Mouse (Mus musculus): Measurements from ENCODE around the gene Phlpp1. TPM values are rescaled to one million over a fixed set of nuclear protein-coding genes. Genes with fewer than 3 reads are reported as not detected.

Gene Phlpp1
- total RNA-seq (2014; rRNA removed) = 8.3 and 13.1 TPM in 2 replicates
- 7.8 and 8.7 TPM in 2 replicates for polyA plus RNA-seq (2012; rRNA removed)

GRCm38 (mm10) chr1:106171241-106172220 is at the start of gene Phlpp1:
Phlpp1 (plus strand) TSS chr1:106171752.
- DNase-seq (ENCODE audit: extremely low read depth, low read depth, low spot score) = peak; percentile 100
- H3K27me3 ChIP-seq (ENCODE audit: control insufficient read depth, insufficient read depth, low read length) = no peaks in the 10 kb centered on the region
- 2% methylated on average over 105 of the region's 113 CpGs for WGBS
- peak within 1 kb of the TSS; percentile 86 for H3K27ac ChIP-seq (replicated peaks; ENCODE audit: insufficient read depth, low read depth, low read length)
- H3K9ac ChIP-seq (ENCODE audit: low read depth, low read length) = peak within 1 kb of the TSS; percentile 99
- peak within 1 kb of the TSS; percentile 89 for H3K4me3 ChIP-seq (ENCODE audit: insufficient read depth, low read depth, low read length)
- H3K36me3 ChIP-seq (ENCODE audit: control insufficient read depth, insufficient read depth, low read length) = no peaks in the 10 kb centered on the region
- H3K79me2 ChIP-seq (ENCODE audit: control insufficient read depth, insufficient read depth, low read length) = peaks cover 19% of the 10 kb centered on the region
- TF ChIP-seq POLR2A (IDR thresholded peaks at IDR 0.05; ENCODE audit: extremely low read depth, insufficient read depth, low read length) (peak; percentile 84), CTCF (IDR thresholded peaks at IDR 0.05; ENCODE audit: low read depth, low read length) (peak; percentile 44)
- H3K4me1 ChIP-seq (ENCODE audit: control insufficient read depth, insufficient read depth, low read length) = peaks cover 9% of the 10 kb centered on the region; the same call in 1 of the 2 replicates

DNA sequence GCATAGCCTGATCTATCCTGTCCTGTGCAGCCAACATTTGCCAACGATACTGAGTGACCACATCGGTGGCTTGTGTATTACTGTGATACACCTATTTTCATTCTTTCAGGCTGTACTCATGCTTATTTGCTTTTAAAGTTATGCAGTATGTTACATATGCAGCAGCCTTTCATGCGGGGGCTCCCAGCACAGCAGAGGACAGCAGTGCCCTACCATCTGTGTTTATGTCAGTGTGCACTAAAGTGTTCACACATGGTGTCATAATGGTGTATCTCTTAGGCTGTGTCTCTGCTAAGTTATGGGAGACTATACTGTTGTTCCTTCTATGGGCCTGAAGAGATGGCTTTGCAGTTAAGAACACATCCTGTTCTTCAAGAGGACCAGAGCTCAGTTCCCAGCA is 45.0 kb upstream of the Phlpp1 start:
- 92% methylated on average over 3 of the region's 3 CpGs for WGBS
- no peak for TF ChIP-seq POLR2A (IDR thresholded peaks at IDR 0.05; ENCODE audit: extremely low read depth, insufficient read depth, low read length)
- TF ChIP-seq CTCF (IDR thresholded peaks at IDR 0.05; ENCODE audit: low read depth, low read length) = no peak
- no peaks in the 10 kb centered on the region for H3K27me3 ChIP-seq (ENCODE audit: control insufficient read depth, insufficient read depth, low read length)

GRCm38 (mm10) chr1:106131697-106132349 is 39.7 kb upstream of the Phlpp1 start:
- H3K4me1 ChIP-seq (ENCODE audit: control insufficient read depth, insufficient read depth, low read length) = no peaks in the 10 kb centered on the region
- no peak overlapping the region for H3K4me3 ChIP-seq (ENCODE audit: insufficient read depth, low read depth, low read length)
- WGBS = 62% methylated on average over 4 of the region's 4 CpGs
- H3K27ac ChIP-seq (replicated peaks; ENCODE audit: insufficient read depth, low read depth, low read length) = no peak overlapping the region
- no peak for DNase-seq (ENCODE audit: extremely low read depth, low read depth, low spot score)
- no peak for TF ChIP-seq CTCF (IDR thresholded peaks at IDR 0.05; ENCODE audit: low read depth, low read length)
- TF ChIP-seq POLR2A (IDR thresholded peaks at IDR 0.05; ENCODE audit: extremely low read depth, insufficient read depth, low read length) = no peak
- no peak overlapping the region for H3K9ac ChIP-seq (ENCODE audit: low read depth, low read length)
- H3K27me3 ChIP-seq (ENCODE audit: control insufficient read depth, insufficient read depth, low read length) = no peaks in the 10 kb centered on the region
- no peaks in the 10 kb centered on the region for H3K36me3 ChIP-seq (ENCODE audit: control insufficient read depth, insufficient read depth, low read length)
- H3K79me2 ChIP-seq (ENCODE audit: control insufficient read depth, insufficient read depth, low read length) = no peaks in the 10 kb centered on the region

More for the DNA sequence above, 45.0 kb upstream of the Phlpp1 start:
- no peak overlapping the region for H3K9ac ChIP-seq (ENCODE audit: low read depth, low read length)
- H3K27ac ChIP-seq (replicated peaks; ENCODE audit: insufficient read depth, low read depth, low read length) = no peak overlapping the region
- no peaks in the 10 kb centered on the region for H3K79me2 ChIP-seq (ENCODE audit: control insufficient read depth, insufficient read depth, low read length)
- H3K4me3 ChIP-seq (ENCODE audit: insufficient read depth, low read depth, low read length) = no peak overlapping the region
- no peak for DNase-seq (ENCODE audit: extremely low read depth, low read depth, low spot score)
- H3K4me1 ChIP-seq (ENCODE audit: control insufficient read depth, insufficient read depth, low read length) = no peaks in the 10 kb centered on the region
- no peaks in the 10 kb centered on the region for H3K36me3 ChIP-seq (ENCODE audit: control insufficient read depth, insufficient read depth, low read length)

GRCm38 (mm10) chr1:106132350-106132700 is 39.2 kb upstream of the Phlpp1 start:
- DNase-seq (ENCODE audit: extremely low read depth, low read depth, low spot score) = no peak
- Histone ChIP-seq H3K4me3 (ENCODE audit: insufficient read depth, low read depth, low read length) (no peak overlapping the region), H3K36me3 (ENCODE audit: control insufficient read depth, insufficient read depth, low read length) (no peaks in the 10 kb centered on the region), H3K79me2 (ENCODE audit: control insufficient read depth, insufficient read depth, low read length) (no peaks in the 10 kb centered on the region), H3K4me1 (ENCODE audit: control insufficient read depth, insufficient read depth, low read length) (no peaks in the 10 kb centered on the region), H3K9ac (ENCODE audit: low read depth, low read length) (no peak overlapping the region), H3K27me3 (ENCODE audit: control insufficient read depth, insufficient read depth, low read length) (no peaks in the 10 kb centered on the region), H3K27ac (replicated peaks; ENCODE audit: insufficient read depth, low read depth, low read length) (no peak overlapping the region)
- no peak for TF ChIP-seq CTCF (IDR thresholded peaks at IDR 0.05; ENCODE audit: low read depth, low read length)
- no peak for TF ChIP-seq POLR2A (IDR thresholded peaks at IDR 0.05; ENCODE audit: extremely low read depth, insufficient read depth, low read length)
- 79% methylated on average over 4 of the region's 4 CpGs for WGBS

DNA sequence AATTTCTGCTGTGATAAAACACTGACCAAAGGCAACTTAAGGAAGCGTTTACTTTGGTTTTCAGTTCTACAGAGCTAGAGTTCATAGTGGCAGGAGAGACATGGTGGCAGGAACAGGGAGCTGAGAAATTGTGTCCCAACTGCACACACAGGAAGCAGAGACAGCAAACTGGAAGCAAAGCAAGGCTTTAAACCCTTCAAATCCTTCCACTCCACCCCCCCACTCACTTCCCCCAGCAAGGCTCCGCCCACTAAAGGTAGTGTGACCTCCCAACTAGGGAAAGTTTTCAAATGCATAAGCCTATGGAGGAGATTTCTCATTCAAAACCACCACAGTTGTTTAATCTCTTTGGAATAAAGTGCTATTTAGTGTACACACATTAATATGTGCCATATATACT is 32.9 kb upstream of the Phlpp1 start:
- Histone ChIP-seq H3K27me3 (ENCODE audit: control insufficient read depth, insufficient read depth, low read length) (no peaks in the 10 kb centered on the region), H3K79me2 (ENCODE audit: control insufficient read depth, insufficient read depth, low read length) (no peaks in the 10 kb centered on the region), H3K9ac (ENCODE audit: low read depth, low read length) (no peak overlapping the region), H3K36me3 (ENCODE audit: control insufficient read depth, insufficient read depth, low read length) (no peaks in the 10 kb centered on the region), H3K4me1 (ENCODE audit: control insufficient read depth, insufficient read depth, low read length) (no peaks in the 10 kb centered on the region), H3K27ac (replicated peaks; ENCODE audit: insufficient read depth, low read depth, low read length) (no peak overlapping the region), H3K4me3 (ENCODE audit: insufficient read depth, low read depth, low read length) (no peak overlapping the region)
- WGBS = 92% methylated on average over 2 of the region's 2 CpGs
- no peak for DNase-seq (ENCODE audit: extremely low read depth, low read depth, low spot score)
- TF ChIP-seq POLR2A (IDR thresholded peaks at IDR 0.05; ENCODE audit: extremely low read depth, insufficient read depth, low read length) (no peak), CTCF (IDR thresholded peaks at IDR 0.05; ENCODE audit: low read depth, low read length) (no peak)

All from liver, adult 2 months (tissue).